28 mouse cellular contexts compared by ENCODE assay signal in the genomic region with DNA sequence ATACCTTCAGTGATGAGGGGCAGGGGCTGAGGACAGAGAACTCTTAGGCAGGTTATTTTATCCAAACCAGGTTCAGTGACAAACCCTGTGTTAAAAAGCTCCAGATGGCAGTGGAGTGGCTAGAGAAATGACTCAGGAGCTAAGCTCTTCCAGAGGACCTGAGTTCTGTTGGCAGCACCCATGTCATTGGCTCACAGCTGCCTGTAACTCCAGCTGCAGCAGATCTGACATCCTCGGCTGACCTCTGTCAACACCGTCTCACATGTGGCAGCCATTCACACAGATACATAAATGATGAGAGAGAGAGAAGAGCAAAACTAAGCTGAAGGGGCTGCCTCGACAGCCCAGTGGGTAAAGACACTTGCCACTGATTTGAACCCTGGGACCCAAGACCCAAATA. TPM values are rescaled to one million over a fixed set of nuclear protein-coding genes. Genes with fewer than 3 reads are reported as not detected.
"Had no signal": no experiment of that assay in that cellular context is flagged by ENCODE, and none has a peak within 500 bp of the region (broad histone marks: within the 10 kb centered on the region; RNA-seq: fewer than 3 reads in every experiment).

No protein-coding gene starts in this region.

- DNase-seq: kidney, adult 8-10 months; kidney, postnatal 10 days; kidney, postnatal 36 days; layer of hippocampus, postnatal 36 days; left cerebral cortex, postnatal 4 days; liver, embryonic 13.5 days; lung, embryonic 14.5 days; lung, postnatal 10 days; right cerebral cortex, adult 18-20 months; right cerebral cortex, postnatal 14 days; right cerebral cortex, postnatal 4 days; spleen, adult 18-20 months; thymus, adult 2 months; thymus, postnatal 25 days had no signal

- H3K4me1 ChIP-seq: liver, embryonic 13.5 days; midbrain, embryonic 12.5 days; midbrain, embryonic 15.5 days; neural tube, embryonic 12.5 days; neural tube, embryonic 15.5 days had no signal

- H3K9me3 ChIP-seq: kidney, embryonic 15.5 days; liver, embryonic 13.5 days; midbrain, embryonic 12.5 days; midbrain, embryonic 15.5 days; neural tube, embryonic 12.5 days; neural tube, embryonic 15.5 days; stomach, embryonic 15.5 days had no signal

- H3K9ac ChIP-seq: kidney, embryonic 15.5 days; liver, embryonic 13.5 days; lung, embryonic 14.5 days; midbrain, embryonic 12.5 days; midbrain, embryonic 15.5 days; neural tube, embryonic 12.5 days; neural tube, embryonic 15.5 days; stomach, embryonic 15.5 days had no signal

- H3K27ac ChIP-seq: kidney, embryonic 15.5 days; left cerebral cortex, adult 2 months; liver, embryonic 13.5 days; macrophage; midbrain, embryonic 12.5 days; midbrain, embryonic 15.5 days; neural tube, embryonic 12.5 days; neural tube, embryonic 15.5 days; stomach, embryonic 15.5 days had no signal

- ATAC-seq: intestine, postnatal 0 days; midbrain, embryonic 15.5 days had no signal

- H3K27me3 ChIP-seq: liver, embryonic 13.5 days; midbrain, embryonic 15.5 days; neural tube, embryonic 12.5 days; neural tube, embryonic 15.5 days; stomach, embryonic 15.5 days had no signal

- H3K4me2 ChIP-seq: kidney, embryonic 15.5 days; liver, embryonic 13.5 days; lung, embryonic 14.5 days; midbrain, embryonic 12.5 days; midbrain, embryonic 15.5 days; neural tube, embryonic 12.5 days; neural tube, embryonic 15.5 days; stomach, embryonic 15.5 days had no signal

- H3K36me3 ChIP-seq: kidney, embryonic 15.5 days; liver, embryonic 13.5 days; midbrain, embryonic 12.5 days; midbrain, embryonic 15.5 days; neural tube, embryonic 12.5 days; neural tube, embryonic 15.5 days; stomach, embryonic 15.5 days had no signal

- H3K4me3 ChIP-seq: kidney, embryonic 15.5 days; left cerebral cortex, adult 2 months; liver, embryonic 13.5 days; midbrain, embryonic 12.5 days; midbrain, embryonic 15.5 days; neural tube, embryonic 12.5 days; neural tube, embryonic 15.5 days; stomach, embryonic 15.5 days had no signal

RNA-seq across cellular contexts. Expression of a gene that starts 7.0 kb away (rescaled TPM):
- total RNA-seq: layer of hippocampus, adult 8-10 months; layer of hippocampus, postnatal 36 days; left cerebral cortex, adult 2 months; left cerebral cortex, postnatal 14 days; left cerebral cortex, postnatal 4 days; liver, adult 2 months; megakaryocyte, adult 5-6 weeks had no signal
- polyA plus RNA-seq: liver, embryonic 13.5 days; liver, embryonic 16.5 days; macrophage; midbrain, embryonic 12.5 days; midbrain, embryonic 15.5 days; neural tube, embryonic 12.5 days had no signal

RNA-seq across cellular contexts. Expression of a gene that starts 7.4 kb away (rescaled TPM):
- total RNA-seq: megakaryocyte, adult 5-6 weeks had no signal
- polyA plus RNA-seq: macrophage had no signal
